Mouse (Mus musculus): ENCODE results near the gene Cd86. TPM values are rescaled to one million over a fixed set of nuclear protein-coding genes. Genes with fewer than 3 reads are reported as not detected.

Cd86 gene
- polyA plus RNA-seq, 1 experiment from 2014 or later: 0.60 TPM

DNA sequence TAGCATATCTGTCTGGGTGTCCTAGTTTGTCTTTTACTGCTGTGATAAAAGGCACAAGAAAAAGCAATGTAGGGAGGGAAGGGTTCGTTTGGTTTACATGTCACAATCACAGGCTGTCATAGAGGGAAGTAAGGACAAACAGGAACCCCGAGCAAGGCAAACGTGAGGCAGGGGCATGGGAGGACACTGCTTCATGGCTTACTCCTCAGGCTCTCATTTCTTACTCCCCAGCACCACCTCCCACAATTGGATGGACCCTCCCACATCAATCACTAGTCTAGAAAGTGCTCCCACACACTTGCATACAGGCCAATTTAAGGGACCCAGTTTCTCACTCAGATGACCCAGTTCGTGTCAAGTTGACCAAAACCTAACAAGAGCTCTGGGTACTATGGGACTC lies 29.1 kb downstream of the Cd86 start:
- no peaks in the 10 kb centered on the region for H3K4me1 ChIP-seq (ENCODE audit: control insufficient read depth, insufficient read depth, low read length)
- no peaks in the 10 kb centered on the region for H3K9me3 ChIP-seq (replicated peaks; ENCODE audit: control insufficient read depth, low read length)
- H3K36me3 ChIP-seq (replicated peaks; ENCODE audit: control insufficient read depth, insufficient read depth, low read depth, low read length): no peaks in the 10 kb centered on the region
- no peaks in the 10 kb centered on the region for H3K27me3 ChIP-seq (ENCODE audit: control insufficient read depth, insufficient read depth, low read length)
- no peak overlapping the region for H3K27ac ChIP-seq (replicated peaks; ENCODE audit: low read depth, low read length)
- no peak overlapping the region for H3K4me2 ChIP-seq (ENCODE audit: low read depth, low read length)
- WGBS: 66% methylated on average over 4 of the region's 4 CpGs
- H3K4me3 ChIP-seq (ENCODE audit: low read depth, low read length): no peak overlapping the region
- no peak for ATAC-seq (replicated peaks; ENCODE audit: insufficient number of reproducible peaks, low FRiP score, low TSS enrichment, low read depth)
- no peak overlapping the region for H3K9ac ChIP-seq (replicated peaks; ENCODE audit: low read length)
- DNase-seq (ENCODE audit: low spot score): no peak

- H3K9me3 ChIP-seq (replicated peaks; ENCODE audit: control insufficient read depth, low read length): no peaks in the 10 kb centered on the region
- 90% methylated on average over 23 of the region's 23 CpGs for WGBS
Observed at GRCm38 (mm10) chr16:36634971-36635710, 30.7 kb downstream of the Cd86 start.

GRCm38 (mm10) chr16:36634421-36634820 lies 31.5 kb downstream of the Cd86 start:
- WGBS: 84% methylated on average over 2 of the region's 2 CpGs
- H3K9me3 ChIP-seq (replicated peaks; ENCODE audit: control insufficient read depth, low read length): no peaks in the 10 kb centered on the region
- H3K4me2 ChIP-seq (ENCODE audit: low read depth, low read length): no peak overlapping the region
- no peak overlapping the region for H3K4me3 ChIP-seq (ENCODE audit: low read depth, low read length)
- no peak overlapping the region for H3K9ac ChIP-seq (replicated peaks; ENCODE audit: low read length)
- H3K27me3 ChIP-seq (ENCODE audit: control insufficient read depth, insufficient read depth, low read length): no peaks in the 10 kb centered on the region
- H3K27ac ChIP-seq (replicated peaks; ENCODE audit: low read depth, low read length): no peak overlapping the region
- H3K36me3 ChIP-seq (replicated peaks; ENCODE audit: control insufficient read depth, insufficient read depth, low read depth, low read length): no peaks in the 10 kb centered on the region
- H3K4me1 ChIP-seq (ENCODE audit: control insufficient read depth, insufficient read depth, low read length): no peaks in the 10 kb centered on the region
- DNase-seq (ENCODE audit: low spot score): no peak
- ATAC-seq (replicated peaks; ENCODE audit: insufficient number of reproducible peaks, low FRiP score, low TSS enrichment, low read depth): no peak

More at GRCm38 (mm10) chr16:36634971-36635710, 30.7 kb downstream of the Cd86 start:
- Histone ChIP-seq H3K4me3 (ENCODE audit: low read depth, low read length) (no peak overlapping the region), H3K4me1 (ENCODE audit: control insufficient read depth, insufficient read depth, low read length) (no peaks in the 10 kb centered on the region), H3K9ac (replicated peaks; ENCODE audit: low read length) (no peak overlapping the region), H3K36me3 (replicated peaks; ENCODE audit: control insufficient read depth, insufficient read depth, low read depth, low read length) (no peaks in the 10 kb centered on the region), H3K4me2 (ENCODE audit: low read depth, low read length) (no peak overlapping the region), H3K27me3 (ENCODE audit: control insufficient read depth, insufficient read depth, low read length) (no peaks in the 10 kb centered on the region), H3K27ac (replicated peaks; ENCODE audit: low read depth, low read length) (no peak overlapping the region)
- ATAC-seq (replicated peaks; ENCODE audit: insufficient number of reproducible peaks, low FRiP score, low TSS enrichment, low read depth) (no peak), DNase-seq (ENCODE audit: low spot score) (no peak)

DNA sequence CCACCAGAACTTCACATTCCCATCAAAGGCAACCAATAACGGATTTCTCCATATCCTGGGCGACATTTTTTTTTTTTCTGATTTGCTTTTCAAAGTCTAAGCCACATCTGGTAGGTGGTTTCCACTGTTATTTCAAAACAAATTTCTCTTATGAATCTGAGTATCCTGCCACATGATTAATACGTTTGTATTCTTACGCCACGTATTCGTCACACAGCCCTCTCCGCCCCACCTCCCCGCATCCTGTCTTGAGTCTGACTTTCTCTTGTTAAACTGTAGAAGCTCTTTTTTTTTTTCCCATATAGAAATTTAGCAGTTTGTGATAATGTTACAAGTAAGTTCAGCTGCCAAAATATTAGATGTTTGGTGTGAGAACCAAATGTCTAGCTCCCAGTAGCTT lies 33.7 kb downstream of the Cd86 start:
- 87% methylated on average over 8 of the region's 8 CpGs for WGBS
- no peaks in the 10 kb centered on the region for H3K27me3 ChIP-seq (ENCODE audit: control insufficient read depth, insufficient read depth, low read length)
- H3K4me1 ChIP-seq (ENCODE audit: control insufficient read depth, insufficient read depth, low read length): no peaks in the 10 kb centered on the region
- no peak overlapping the region for H3K9ac ChIP-seq (replicated peaks; ENCODE audit: low read length)
- H3K9me3 ChIP-seq (replicated peaks; ENCODE audit: control insufficient read depth, low read length): no peaks in the 10 kb centered on the region
- ATAC-seq (replicated peaks; ENCODE audit: insufficient number of reproducible peaks, low FRiP score, low TSS enrichment, low read depth) (no peak), DNase-seq (ENCODE audit: low spot score) (no peak)
- no peak overlapping the region for H3K27ac ChIP-seq (replicated peaks; ENCODE audit: low read depth, low read length)
- no peak overlapping the region for H3K4me2 ChIP-seq (ENCODE audit: low read depth, low read length)
- no peak overlapping the region for H3K4me3 ChIP-seq (ENCODE audit: low read depth, low read length)
- no peaks in the 10 kb centered on the region for H3K36me3 ChIP-seq (replicated peaks; ENCODE audit: control insufficient read depth, insufficient read depth, low read depth, low read length)

DNA sequence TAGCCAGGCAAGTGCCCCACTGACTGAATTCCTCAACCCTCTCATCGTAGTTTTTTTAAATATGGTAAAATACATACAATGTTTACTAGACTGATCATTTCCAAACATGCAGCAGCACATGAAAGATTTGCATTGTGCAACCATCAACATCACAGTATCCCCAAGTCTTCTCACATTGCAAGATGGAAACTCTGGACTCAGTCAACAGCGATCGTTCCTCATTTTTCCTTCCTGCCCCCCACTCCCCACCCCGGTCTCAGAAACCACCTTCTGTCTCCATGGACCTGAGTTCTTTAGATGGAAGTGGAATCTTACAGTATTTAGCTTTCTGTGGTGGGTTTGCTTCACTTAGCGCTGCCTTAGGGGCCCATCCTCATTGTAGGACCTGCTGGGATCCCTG lies 34.3 kb downstream of the Cd86 start:
- DNase-seq (ENCODE audit: low spot score) (no peak), ATAC-seq (replicated peaks; ENCODE audit: insufficient number of reproducible peaks, low FRiP score, low TSS enrichment, low read depth) (no peak)
- WGBS: 93% methylated on average over 5 of the region's 5 CpGs
- Histone ChIP-seq H3K4me3 (ENCODE audit: low read depth, low read length) (no peak overlapping the region), H3K4me1 (ENCODE audit: control insufficient read depth, insufficient read depth, low read length) (no peaks in the 10 kb centered on the region), H3K27ac (replicated peaks; ENCODE audit: low read depth, low read length) (no peak overlapping the region), H3K9ac (replicated peaks; ENCODE audit: low read length) (no peak overlapping the region), H3K4me2 (ENCODE audit: low read depth, low read length) (no peak overlapping the region), H3K9me3 (replicated peaks; ENCODE audit: control insufficient read depth, low read length) (no peaks in the 10 kb centered on the region), H3K36me3 (replicated peaks; ENCODE audit: control insufficient read depth, insufficient read depth, low read depth, low read length) (no peaks in the 10 kb centered on the region), H3K27me3 (ENCODE audit: control insufficient read depth, insufficient read depth, low read length) (no peaks in the 10 kb centered on the region)

GRCm38 (mm10) chr16:36627740-36628139 lies 38.1 kb downstream of the Cd86 start:
- H3K9ac ChIP-seq (replicated peaks; ENCODE audit: low read length): no peak overlapping the region
- no peak overlapping the region for H3K4me2 ChIP-seq (ENCODE audit: low read depth, low read length)
- no peak overlapping the region for H3K27ac ChIP-seq (replicated peaks; ENCODE audit: low read depth, low read length)
- ATAC-seq (replicated peaks; ENCODE audit: insufficient number of reproducible peaks, low FRiP score, low TSS enrichment, low read depth) (no peak), DNase-seq (ENCODE audit: low spot score) (no peak)
- WGBS: 90% methylated on average over 1 of the region's 1 CpGs
- no peak overlapping the region for H3K4me3 ChIP-seq (ENCODE audit: low read depth, low read length)
- H3K9me3 ChIP-seq (replicated peaks; ENCODE audit: control insufficient read depth, low read length): no peaks in the 10 kb centered on the region
- no peaks in the 10 kb centered on the region for H3K4me1 ChIP-seq (ENCODE audit: control insufficient read depth, insufficient read depth, low read length)
- no peaks in the 10 kb centered on the region for H3K27me3 ChIP-seq (ENCODE audit: control insufficient read depth, insufficient read depth, low read length)
- no peaks in the 10 kb centered on the region for H3K36me3 ChIP-seq (replicated peaks; ENCODE audit: control insufficient read depth, insufficient read depth, low read depth, low read length)

DNA sequence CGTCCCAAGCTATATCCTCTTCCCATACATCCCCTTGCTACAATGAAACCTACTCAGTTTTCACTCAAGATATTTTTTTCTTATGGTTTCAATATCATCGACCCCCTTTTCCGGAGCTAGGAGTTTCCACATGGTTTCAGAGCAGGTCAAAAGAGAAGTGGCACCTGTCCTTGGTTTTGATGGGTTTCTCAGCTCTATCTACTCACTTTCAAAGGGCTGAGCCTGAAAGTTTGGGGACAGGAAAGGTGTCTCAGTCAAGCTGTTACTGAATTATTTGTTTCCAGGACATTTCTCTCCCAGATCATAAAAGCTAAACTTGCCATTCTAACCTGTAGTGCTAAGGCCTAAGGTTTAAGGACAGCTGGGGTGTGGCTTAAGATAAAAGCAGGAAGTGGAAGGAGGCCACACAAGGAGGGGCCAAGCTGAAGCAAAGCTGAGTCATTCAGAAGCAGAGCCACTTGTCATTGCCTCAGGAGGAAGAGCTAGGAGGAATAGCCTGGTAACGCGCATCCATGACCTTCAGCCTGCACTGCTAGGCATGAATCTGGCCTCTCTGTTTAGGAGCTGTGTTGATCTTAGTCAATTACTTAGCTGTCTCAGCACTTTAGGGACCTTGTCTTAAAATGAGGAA lies 39.2 kb downstream of the Cd86 start:
- H3K27me3 ChIP-seq (ENCODE audit: control insufficient read depth, insufficient read depth, low read length): no peaks in the 10 kb centered on the region
- H3K4me1 ChIP-seq (ENCODE audit: control insufficient read depth, insufficient read depth, low read length): no peaks in the 10 kb centered on the region
- 82% methylated on average over 5 of the region's 5 CpGs for WGBS
- H3K4me2 ChIP-seq (ENCODE audit: low read depth, low read length): no peak overlapping the region
- H3K9me3 ChIP-seq (replicated peaks; ENCODE audit: control insufficient read depth, low read length): no peaks in the 10 kb centered on the region
- H3K27ac ChIP-seq (replicated peaks; ENCODE audit: low read depth, low read length): no peak overlapping the region
- H3K9ac ChIP-seq (replicated peaks; ENCODE audit: low read length): no peak overlapping the region
- H3K4me3 ChIP-seq (ENCODE audit: low read depth, low read length): no peak overlapping the region
- no peaks in the 10 kb centered on the region for H3K36me3 ChIP-seq (replicated peaks; ENCODE audit: control insufficient read depth, insufficient read depth, low read depth, low read length)
- no peak for ATAC-seq (replicated peaks; ENCODE audit: insufficient number of reproducible peaks, low FRiP score, low TSS enrichment, low read depth)
- no peak for DNase-seq (ENCODE audit: low spot score)

GRCm38 (mm10) chr16:36625909-36626308 lies 40.0 kb downstream of the Cd86 start:
- no peak overlapping the region for H3K27ac ChIP-seq (replicated peaks; ENCODE audit: low read depth, low read length)
- H3K27me3 ChIP-seq (ENCODE audit: control insufficient read depth, insufficient read depth, low read length): no peaks in the 10 kb centered on the region
- WGBS: 91% methylated on average over 1 of the region's 1 CpGs
- no peaks in the 10 kb centered on the region for H3K36me3 ChIP-seq (replicated peaks; ENCODE audit: control insufficient read depth, insufficient read depth, low read depth, low read length)
- H3K9ac ChIP-seq (replicated peaks; ENCODE audit: low read length): no peak overlapping the region
- no peaks in the 10 kb centered on the region for H3K9me3 ChIP-seq (replicated peaks; ENCODE audit: control insufficient read depth, low read length)
- no peak overlapping the region for H3K4me2 ChIP-seq (ENCODE audit: low read depth, low read length)
- no peaks in the 10 kb centered on the region for H3K4me1 ChIP-seq (ENCODE audit: control insufficient read depth, insufficient read depth, low read length)
- no peak for DNase-seq (ENCODE audit: low spot score)
- no peak overlapping the region for H3K4me3 ChIP-seq (ENCODE audit: low read depth, low read length)
- ATAC-seq (replicated peaks; ENCODE audit: insufficient number of reproducible peaks, low FRiP score, low TSS enrichment, low read depth): no peak

All from embryonic facial prominence, embryonic 11.5 days (tissue).